Mouse (Mus musculus): ENCODE measurements around the gene Trpv4.
A peak's percentile ranks its signal among the peaks of the same experiment; 100 is the strongest.

The Trpv4 gene

GRCm38 (mm10) chr5:114617809-114618208 is 40.4 kb downstream of the Trpv4 start:
- DNase-seq = no peak

DNA sequence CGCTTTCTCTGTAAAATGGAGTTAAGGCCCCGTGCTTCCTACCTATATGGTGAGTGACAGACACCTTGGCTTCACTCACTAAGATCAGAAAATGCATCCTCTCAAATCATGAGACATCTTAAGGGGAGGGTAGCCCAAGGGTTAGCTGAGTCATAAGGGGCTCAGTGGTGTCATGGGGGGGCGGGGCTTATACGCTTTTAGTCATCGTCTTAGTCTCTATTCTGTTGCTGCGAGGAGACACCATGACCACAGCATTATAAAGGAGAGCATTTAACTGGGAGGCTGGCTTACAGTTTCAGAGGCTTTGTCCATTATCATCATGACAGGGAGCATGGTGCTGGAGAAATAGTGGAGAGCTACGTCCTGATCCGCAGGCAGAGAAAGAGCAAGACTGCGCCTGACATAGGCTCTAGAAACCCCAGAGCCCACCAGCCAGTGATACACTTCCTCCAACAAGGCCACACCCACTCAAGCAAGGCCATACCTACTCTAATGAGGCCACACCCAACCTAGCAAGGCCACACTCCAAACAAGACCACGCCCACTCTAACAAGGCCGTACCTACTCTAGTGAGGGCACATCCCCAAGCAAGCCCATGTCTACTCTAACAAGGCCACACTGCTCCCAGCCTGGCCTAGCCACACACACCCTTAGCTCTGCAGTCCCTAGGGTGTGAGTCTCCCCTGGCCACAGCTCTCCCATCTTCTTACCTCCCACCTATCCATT is 41.7 kb downstream of the Trpv4 start:
- DNase-seq = no peak

DNA sequence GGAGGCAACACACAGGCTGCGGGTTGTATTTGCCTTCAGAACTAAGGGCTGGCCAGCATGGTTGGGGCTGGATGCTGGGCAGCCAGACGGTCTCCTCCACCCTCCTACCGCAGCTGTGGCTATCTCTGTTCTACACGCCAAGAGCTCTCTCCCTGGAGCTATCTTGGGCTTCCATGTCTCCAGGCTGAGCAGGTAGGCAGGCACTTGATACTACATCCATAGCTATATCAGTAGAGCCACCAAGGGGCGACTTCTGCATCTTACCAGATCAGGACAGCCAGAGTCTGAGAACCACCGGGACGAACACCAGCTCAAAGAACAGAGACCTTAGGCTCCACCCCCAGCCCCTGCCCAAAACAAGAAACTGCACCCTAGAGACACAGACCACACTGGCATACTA is 43.4 kb downstream of the Trpv4 start:
- no peak for DNase-seq

DNA sequence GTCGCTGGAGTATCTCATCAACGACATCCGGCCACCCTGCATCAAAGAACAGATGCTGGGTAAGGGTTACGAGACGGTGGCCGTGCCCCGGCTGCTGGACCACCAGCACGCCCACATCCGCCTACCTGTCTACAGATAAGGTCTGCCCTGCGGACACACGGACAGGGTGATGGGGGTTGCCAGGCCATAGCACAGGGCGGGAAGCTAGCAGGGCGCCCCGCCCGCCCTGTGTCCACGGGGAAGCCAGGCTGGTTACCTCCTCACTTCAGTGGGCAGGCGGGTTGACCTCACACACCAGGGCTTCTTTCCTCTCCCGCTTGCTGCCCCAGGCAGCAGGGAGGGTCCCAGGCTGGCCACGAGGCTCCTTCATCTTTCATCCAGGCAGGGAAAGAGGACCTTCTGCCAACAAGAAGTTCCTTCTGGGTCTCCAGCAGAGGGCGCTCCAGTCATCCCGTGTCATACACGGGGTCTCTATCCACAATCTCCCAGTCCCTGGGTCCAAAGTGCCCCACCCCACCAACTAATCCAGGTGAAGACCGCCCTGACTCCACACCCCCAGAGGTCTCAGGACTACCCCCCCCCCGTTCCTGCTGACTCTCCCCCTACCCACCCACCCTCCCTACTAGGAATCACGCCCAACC is 46.1 kb downstream of the Trpv4 start:
- no peak for DNase-seq

DNA sequence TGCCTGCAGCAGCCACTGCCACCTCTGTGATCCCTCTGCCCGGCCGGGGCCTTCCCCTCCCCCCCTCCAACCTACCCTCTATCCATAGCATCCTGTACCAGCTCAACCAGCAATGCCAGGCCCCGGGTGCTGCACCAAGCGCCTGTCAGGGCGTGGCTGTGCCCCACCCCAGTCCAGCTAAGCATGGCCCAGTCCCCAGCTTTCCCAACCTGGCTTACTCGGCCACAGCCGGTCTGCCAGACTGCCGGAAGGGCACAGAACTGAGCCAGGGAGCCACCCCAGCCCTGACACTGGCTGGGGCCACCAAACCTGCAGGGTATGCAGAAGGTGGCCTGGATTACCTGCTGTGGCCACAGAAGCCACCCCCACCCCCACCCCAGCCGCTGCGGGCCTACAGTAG is 47.0 kb downstream of the Trpv4 start:
- DNase-seq = no peak

GRCm38 (mm10) chr5:114608516-114608915 is 49.7 kb downstream of the Trpv4 start:
- DNase-seq = peak; percentile 49 to 78

- peak; percentile 73 to 78 for DNase-seq
These were observed 50.6 kb downstream of the Trpv4 start for GRCm38 (mm10) chr5:114607651-114608050.

GRCm38 (mm10) chr5:114605981-114606380 is 52.2 kb downstream of the Trpv4 start:
- no peak for DNase-seq

DNA sequence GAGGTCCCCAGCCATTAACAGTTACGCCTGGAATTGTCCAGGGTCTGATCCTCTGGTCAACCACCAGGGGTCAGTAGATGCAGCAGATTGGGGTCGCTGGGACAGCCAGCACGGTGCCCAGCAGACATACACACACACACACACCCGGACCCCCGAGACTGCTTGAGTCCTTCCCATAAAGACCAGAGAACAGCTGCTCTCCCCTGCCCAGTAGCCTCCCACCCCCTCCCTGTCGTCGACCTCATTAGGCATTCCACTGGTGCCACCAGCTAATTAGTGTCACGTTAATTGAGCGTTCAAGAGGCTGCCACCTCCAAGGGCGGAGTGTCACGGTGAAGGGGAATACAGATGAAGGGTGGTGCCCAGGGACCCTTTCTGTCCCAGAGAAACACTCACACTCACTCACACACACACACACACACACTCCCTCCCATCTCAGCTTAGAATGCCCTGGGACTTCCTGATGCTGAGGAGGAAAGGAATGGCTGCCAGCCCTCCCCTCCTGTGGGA is 53.4 kb downstream of the Trpv4 start:
- DNase-seq = no peak

GRCm38 (mm10) chr5:114603975-114604374 is 54.2 kb downstream of the Trpv4 start:
- DNase-seq = no peak

GRCm38 (mm10) chr5:114602012-114602411 is 56.2 kb downstream of the Trpv4 start:
- DNase-seq = no peak

GRCm38 (mm10) chr5:114597652-114598051 is 60.6 kb downstream of the Trpv4 start:
- DNase-seq = no peak

DNA sequence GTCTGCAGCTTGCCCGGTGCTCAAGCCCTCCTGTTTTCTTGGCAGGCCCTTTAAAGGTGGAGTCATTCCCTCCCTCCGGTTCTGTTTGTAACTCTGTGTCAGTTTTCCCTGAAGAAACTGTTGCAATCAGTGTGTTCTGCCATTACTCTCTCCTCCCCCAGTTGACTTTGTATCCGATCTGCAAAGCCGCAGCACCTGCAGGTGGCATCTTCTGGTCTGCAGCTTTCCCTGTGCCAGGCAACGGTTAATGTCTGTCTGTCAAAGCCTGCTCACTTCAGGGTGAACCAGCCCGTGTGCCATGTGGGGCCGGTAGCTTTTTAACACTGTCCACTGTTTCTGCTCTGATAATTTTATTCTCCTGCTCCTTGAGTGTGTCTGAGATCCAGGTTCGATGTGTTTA is 61.0 kb downstream of the Trpv4 start:
- no peak for DNase-seq

DNA sequence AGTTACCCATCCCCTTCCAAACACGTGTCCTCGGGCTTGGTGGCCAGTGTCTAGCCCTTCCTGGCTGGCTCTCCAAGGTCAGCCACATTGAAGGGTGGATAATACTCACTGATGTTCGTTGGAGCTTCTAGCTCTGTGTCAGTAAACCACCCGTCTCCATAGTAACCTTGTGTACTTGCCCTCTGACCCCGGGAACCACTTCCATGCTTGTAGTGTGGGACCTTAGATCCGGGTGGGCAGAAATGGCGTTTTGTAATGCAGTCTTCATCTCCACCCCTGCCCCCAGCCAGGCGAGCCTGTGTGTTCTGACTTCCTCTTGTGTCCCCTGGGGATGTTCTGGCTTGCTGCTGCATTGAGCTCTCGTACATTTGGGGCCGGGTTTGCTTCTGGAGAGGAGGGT is 61.6 kb downstream of the Trpv4 start:
- DNase-seq = peak in 1 of 2 experiments; percentile 26

DNA sequence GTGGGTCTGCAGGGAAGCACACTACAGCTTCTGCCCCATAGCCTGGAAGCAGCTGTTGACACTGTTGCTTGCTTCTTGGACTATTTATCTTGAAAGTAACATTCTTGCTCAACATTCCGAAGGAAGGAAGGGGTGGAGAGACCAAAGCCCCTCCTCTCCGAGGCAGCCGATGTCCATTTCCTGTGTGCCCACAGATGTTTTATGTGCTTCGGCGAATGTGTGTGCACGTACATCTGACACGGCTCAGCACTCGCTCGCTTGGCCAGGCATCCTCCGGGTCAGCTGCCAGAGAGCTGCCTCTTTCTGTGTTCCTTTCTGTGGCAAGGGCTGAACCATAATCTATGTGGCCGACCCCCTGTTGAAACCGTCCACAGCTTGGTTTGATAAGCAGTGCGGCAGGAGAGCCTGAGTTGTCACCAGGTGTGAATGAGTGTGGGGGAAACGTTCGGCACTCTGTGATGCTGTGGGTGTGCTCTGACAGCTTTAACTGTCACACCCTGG is 63.4 kb downstream of the Trpv4 start:
- DNase-seq = peak; percentile 50 to 63

- peak; percentile 44 to 45 for DNase-seq
These were observed 64.3 kb downstream of the Trpv4 start for GRCm38 (mm10) chr5:114593949-114594348.

DNA sequence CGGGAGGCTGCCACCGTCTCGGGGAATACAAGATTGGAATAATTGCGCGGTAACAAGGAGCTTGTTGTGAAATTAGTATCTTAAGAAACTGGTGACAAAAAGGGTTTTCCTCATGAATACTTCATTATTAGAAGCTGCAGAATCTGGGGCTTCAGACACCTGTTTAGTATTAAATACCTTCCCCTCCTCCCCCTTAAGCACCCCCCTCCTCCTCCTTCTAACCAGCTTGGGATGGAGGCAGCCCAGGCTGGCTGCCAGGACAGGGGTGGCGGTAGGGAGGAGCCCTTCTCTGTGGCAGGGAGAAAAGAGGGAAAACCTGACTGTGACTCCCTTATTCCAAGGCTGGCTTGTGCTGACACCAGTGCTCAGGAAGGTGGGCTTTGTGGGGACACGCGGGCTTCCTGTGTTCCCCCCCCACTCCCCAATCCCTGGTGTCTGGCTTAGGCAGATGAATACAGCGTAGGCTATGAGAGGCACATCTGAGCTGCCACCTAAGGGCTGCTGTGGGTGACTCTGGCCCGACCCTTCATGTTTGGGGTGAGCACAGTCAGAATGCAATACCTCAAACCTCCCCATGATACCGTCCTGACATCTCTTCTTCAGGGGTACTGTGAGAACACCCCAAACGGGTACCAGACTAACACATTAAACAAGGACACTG is 64.9 kb downstream of the Trpv4 start:
- no peak for DNase-seq

GRCm38 (mm10) chr5:114592463-114593160 is 65.6 kb downstream of the Trpv4 start:
- DNase-seq = no peak

- no peak for DNase-seq
These were observed 67.1 kb downstream of the Trpv4 start for GRCm38 (mm10) chr5:114591151-114591561.

DNA sequence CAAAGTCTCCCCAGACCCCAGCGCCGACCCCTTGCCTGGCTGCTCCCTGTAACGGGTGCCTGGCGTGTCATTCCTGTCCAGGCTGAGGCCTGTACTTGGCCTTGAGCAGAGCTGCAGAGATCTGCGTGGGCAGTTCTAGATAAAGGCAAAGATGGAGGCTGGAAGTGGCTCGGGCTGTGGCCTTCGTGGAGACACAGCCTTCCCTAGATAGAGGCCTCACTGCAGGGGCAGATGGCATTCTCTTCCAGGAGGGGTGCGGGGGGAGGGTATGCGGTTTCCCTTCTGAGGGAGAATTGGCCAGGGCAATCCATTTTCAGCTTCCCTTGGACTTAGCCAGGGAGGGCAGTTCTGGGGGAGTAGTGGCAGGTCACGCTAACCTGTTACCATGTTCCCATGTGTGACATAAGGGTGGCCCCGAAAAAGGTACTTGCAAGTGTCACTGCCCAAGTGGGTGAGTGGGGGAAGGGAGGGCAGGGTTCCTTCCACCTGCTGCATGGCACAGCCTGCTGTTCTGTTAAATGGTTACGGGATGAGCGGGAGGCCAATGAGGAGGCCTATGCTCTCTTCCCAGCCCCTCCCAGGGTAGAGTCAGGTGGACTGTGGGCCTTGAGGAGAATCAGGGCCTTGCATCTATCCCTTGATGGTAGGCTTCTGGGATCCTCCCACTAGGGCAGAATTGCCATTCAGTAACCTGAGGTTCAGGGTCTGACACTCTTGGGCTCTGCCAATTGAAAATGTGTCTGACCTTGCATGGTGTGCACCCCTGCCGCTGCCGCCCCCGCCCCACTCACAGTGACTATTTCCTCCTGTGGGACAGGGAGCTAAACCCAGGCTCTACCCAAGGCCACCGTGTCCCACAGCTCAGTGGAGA is 67.9 kb downstream of the Trpv4 start:
- no peak for DNase-seq

- no peak for DNase-seq
These were observed 68.8 kb downstream of the Trpv4 start for GRCm38 (mm10) chr5:114589454-114589853.

- DNase-seq = peak; percentile 33 to 62
These were observed 69.2 kb downstream of the Trpv4 start for GRCm38 (mm10) chr5:114589026-114589425.
